Comparison of ENCODE assay signal across 16 mouse cellular contexts in genomic region chr5:74606213-74606612, GRCm38 (mm10).
"Had no signal": no experiment of that assay in that cellular context is flagged by ENCODE, and none has a peak within 500 bp of the region (broad histone marks: within the 10 kb centered on the region; RNA-seq: fewer than 3 reads in every experiment).

No protein-coding gene starts in this region.

- H3K4me3 ChIP-seq: lung, embryonic 15.5 days; megakaryocyte, embryonic 14.5 days; midbrain, embryonic 13.5 days; midbrain, embryonic 15.5 days; neural tube, embryonic 12.5 days; stomach, embryonic 15.5 days had no signal

- DNase-seq: lung, adult 2 months; lung, postnatal 14 days; lung, postnatal 36 days; right cerebral cortex, postnatal 14 days; thymus, adult 18-20 months; thymus, postnatal 14 days; thymus, postnatal 36 days had no signal

- H3K9me3 ChIP-seq: lung, embryonic 15.5 days; megakaryocyte, embryonic 14.5 days; midbrain, embryonic 13.5 days; midbrain, embryonic 15.5 days; neural tube, embryonic 12.5 days; stomach, embryonic 15.5 days had no signal

- H3K36me3 ChIP-seq: lung, embryonic 15.5 days; midbrain, embryonic 13.5 days; midbrain, embryonic 15.5 days; neural tube, embryonic 12.5 days; stomach, embryonic 15.5 days had no signal

- ATAC-seq: lung, postnatal 0 days; midbrain, embryonic 13.5 days; midbrain, embryonic 15.5 days had no signal

- H3K4me2 ChIP-seq: lung, embryonic 15.5 days; midbrain, embryonic 11.5 days; midbrain, embryonic 13.5 days; midbrain, embryonic 15.5 days; neural tube, embryonic 12.5 days; stomach, embryonic 15.5 days had no signal

- H3K27ac ChIP-seq: lung, embryonic 15.5 days; macrophage; midbrain, embryonic 13.5 days; midbrain, embryonic 15.5 days; neural tube, embryonic 12.5 days; stomach, embryonic 15.5 days had no signal

- H3K27me3 ChIP-seq: lung, embryonic 15.5 days; midbrain, embryonic 13.5 days; midbrain, embryonic 15.5 days; neural tube, embryonic 12.5 days; stomach, embryonic 15.5 days had no signal

- H3K4me1 ChIP-seq: megakaryocyte, embryonic 14.5 days; midbrain, embryonic 13.5 days; midbrain, embryonic 15.5 days; neural tube, embryonic 12.5 days; stomach, embryonic 15.5 days had no signal

- H3K9ac ChIP-seq: lung, embryonic 15.5 days; midbrain, embryonic 13.5 days; midbrain, embryonic 15.5 days; neural tube, embryonic 12.5 days; stomach, embryonic 15.5 days had no signal
